Mouse (Mus musculus): ENCODE results near the gene Eme1. TPM values are rescaled to one million over a fixed set of nuclear protein-coding genes. Genes with fewer than 3 reads are reported as not detected.

The Eme1 gene
- polyA plus RNA-seq, 1 experiment from 2014 or later, result 15.8 TPM

Other genes with a start within 250 kb of the Eme1 start
- gene Cacna1g, start 179.8 kb downstream of the Eme1 start, polyA plus RNA-seq (2015; fragmentation: Nextera tagmentation; extraction: Ambion mirVana), result 29.1 and 30.3 TPM in 2 replicates
- gene Spata20, start 167.8 kb downstream of the Eme1 start, polyA plus RNA-seq (2015; fragmentation: Nextera tagmentation; extraction: Ambion mirVana), result 0.16 and 1.2 TPM in 2 replicates
- 11.7 and 11.8 TPM in 2 replicates for gene Epn3, start 154.0 kb downstream of the Eme1 start, polyA plus RNA-seq (2015; fragmentation: Nextera tagmentation; extraction: Ambion mirVana)
- 4.0 and 5.8 TPM in 2 replicates for gene Mycbpap, start 132.2 kb downstream of the Eme1 start, polyA plus RNA-seq (2015; fragmentation: Nextera tagmentation; extraction: Ambion mirVana)
- 4.3 and 5.4 TPM in 2 replicates for gene Rsad1, start 104.7 kb downstream of the Eme1 start, polyA plus RNA-seq (2015; fragmentation: Nextera tagmentation; extraction: Ambion mirVana)
- 7.5 and 12.0 TPM in 2 replicates for gene Chad, start 88.9 kb downstream of the Eme1 start, polyA plus RNA-seq (2015; fragmentation: Nextera tagmentation; extraction: Ambion mirVana)
- gene Acsf2, start 52.1 kb downstream of the Eme1 start, polyA plus RNA-seq (2015; fragmentation: Nextera tagmentation; extraction: Ambion mirVana), result 5.9 and 6.1 TPM in 2 replicates
- 209 and 216 TPM in 2 replicates for gene Lrrc59, start 24.2 kb downstream of the Eme1 start, polyA plus RNA-seq (2015; fragmentation: Nextera tagmentation; extraction: Ambion mirVana)
- 138 and 141 TPM in 2 replicates for gene Mrpl27, start 197 bp downstream of the Eme1 start, polyA plus RNA-seq (2015; fragmentation: Nextera tagmentation; extraction: Ambion mirVana)
- 26.3 and 27.3 TPM in 2 replicates for gene Xylt2, start 23.6 kb upstream of the Eme1 start, polyA plus RNA-seq (2015; fragmentation: Nextera tagmentation; extraction: Ambion mirVana)
- gene Gm11541, start 50.5 kb upstream of the Eme1 start, polyA plus RNA-seq (2015; fragmentation: Nextera tagmentation; extraction: Ambion mirVana), result 0.45 and 0.79 TPM in 2 replicates
- gene Cdc34b, start 87.8 kb upstream of the Eme1 start, polyA plus RNA-seq (2015; fragmentation: Nextera tagmentation; extraction: Ambion mirVana), result not detected in 2 replicates
- not detected in 2 replicates for gene Tmem92, start 128.7 kb upstream of the Eme1 start, polyA plus RNA-seq (2015; fragmentation: Nextera tagmentation; extraction: Ambion mirVana)